Mouse (Mus musculus): Measurements from ENCODE around the gene Ptpn13.

The Ptpn13 gene

GRCm38 (mm10) chr5:103460903-103461302 lies 35.9 kb downstream of the Ptpn13 start:
- no peak for DNase-seq

- no peak for DNase-seq
Observed at GRCm38 (mm10) chr5:103463661-103464219, 38.7 kb downstream of the Ptpn13 start.

DNA sequence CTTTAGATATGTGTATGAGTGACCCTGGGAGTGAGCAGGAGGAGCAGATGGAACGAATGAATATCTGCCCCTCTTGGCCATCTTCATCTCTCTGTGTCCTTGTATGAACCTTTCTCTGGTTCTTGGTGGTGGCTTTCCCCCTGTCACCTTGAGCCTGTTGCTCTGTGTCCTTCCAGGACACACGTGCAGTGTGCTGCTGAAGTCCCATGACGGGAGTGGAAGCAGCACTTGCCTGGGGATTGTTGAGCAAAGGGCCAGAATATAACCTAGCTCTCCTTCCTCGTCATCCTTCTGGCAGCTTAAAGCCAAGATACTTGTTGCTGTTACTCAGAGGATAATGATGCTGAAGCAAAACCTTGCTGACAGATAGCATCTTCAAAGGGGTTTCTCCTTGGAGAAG lies 39.3 kb downstream of the Ptpn13 start:
- DNase-seq: no peak

DNA sequence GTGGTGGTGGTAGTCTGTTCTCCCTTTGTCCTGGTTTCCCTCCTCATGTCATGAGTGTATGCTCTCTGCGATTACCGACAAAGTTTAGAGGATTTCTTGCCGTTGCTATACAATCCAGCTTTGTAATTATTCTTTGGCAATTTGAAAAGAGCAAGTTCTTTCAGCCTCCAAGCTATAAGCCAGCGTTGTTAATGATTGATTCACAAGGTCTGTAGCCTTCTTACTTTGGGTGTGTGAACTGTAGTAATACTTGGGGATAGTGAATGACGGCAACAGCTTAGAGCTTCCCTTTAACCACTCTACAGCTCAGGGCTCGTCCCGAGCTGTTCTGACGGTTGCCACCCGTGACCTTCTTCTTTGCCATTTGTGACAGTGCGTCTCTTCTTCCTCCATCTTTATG lies 39.8 kb downstream of the Ptpn13 start:
- no peak for DNase-seq

DNA sequence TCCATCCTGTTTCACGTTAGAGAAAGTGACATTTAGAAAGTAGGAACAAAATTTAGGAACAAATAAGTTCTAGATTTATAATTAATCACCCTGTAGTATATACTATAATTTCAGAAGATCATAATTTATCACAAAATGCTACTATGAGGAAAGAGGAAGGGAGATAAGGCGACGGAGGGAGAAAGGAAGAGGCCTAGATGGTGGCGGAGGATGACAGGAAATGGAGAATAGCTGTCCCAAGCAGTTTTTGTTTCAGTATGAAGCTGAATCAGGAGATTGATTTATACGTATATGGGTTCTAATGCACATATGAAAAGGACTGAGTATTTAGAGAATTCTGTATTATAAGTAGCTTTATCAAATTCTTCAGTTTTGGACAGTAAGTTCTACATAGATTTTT lies 47.7 kb downstream of the Ptpn13 start:
- no peak for DNase-seq

DNA sequence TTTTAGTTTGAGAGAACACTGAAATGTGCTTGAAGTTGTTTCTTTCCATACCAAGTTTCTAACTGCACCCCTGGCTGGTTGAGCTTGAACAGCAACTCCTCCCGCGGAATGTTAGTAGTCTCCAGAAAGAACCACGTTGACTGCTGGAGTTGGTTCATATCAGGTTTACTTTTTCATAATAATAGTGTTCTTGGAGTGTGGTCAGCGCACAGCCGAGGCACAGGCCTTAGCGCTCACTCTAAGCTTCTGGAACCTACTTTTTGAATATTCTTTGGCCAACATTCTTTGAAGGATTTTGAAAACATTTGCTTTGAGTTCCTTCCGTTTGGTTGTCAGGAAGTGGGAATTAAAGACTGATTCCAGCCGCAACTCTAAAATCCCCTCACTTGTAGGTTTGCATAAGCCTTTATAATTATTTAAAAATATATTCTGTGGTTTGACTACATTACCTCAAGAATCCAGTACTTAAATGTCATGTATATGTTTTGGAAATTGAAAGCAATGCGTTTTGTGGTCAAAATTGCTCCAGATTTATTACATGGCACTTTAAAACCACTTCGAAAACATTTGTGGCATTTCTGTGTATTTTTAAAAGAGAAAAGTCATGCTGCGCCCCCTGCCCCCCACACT lies 48.6 kb downstream of the Ptpn13 start:
- DNase-seq: no peak

- DNase-seq: no peak
Observed at GRCm38 (mm10) chr5:103474259-103474658, 49.3 kb downstream of the Ptpn13 start.

- no peak for DNase-seq
Observed at GRCm38 (mm10) chr5:103475503-103475902, 50.5 kb downstream of the Ptpn13 start.

DNA sequence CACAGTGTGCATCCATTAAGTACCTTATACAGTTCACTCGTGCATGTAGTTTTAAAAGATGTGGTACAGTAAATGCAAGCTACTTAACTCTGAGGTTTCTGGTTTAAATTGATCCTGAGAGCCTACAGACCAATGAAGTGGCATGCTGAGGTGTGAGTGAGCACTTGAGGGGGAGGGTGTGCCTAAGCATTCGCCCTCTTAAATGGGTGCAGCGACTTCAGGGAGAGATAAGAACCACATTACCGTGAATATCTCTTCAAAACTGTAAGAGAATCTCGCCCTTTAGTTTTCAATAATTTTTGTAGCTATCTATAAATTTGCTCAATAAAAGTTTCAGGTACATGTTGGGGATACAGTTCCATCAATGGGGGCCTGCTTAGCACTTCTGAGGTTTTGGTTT lies 54.5 kb downstream of the Ptpn13 start:
- DNase-seq: no peak

DNA sequence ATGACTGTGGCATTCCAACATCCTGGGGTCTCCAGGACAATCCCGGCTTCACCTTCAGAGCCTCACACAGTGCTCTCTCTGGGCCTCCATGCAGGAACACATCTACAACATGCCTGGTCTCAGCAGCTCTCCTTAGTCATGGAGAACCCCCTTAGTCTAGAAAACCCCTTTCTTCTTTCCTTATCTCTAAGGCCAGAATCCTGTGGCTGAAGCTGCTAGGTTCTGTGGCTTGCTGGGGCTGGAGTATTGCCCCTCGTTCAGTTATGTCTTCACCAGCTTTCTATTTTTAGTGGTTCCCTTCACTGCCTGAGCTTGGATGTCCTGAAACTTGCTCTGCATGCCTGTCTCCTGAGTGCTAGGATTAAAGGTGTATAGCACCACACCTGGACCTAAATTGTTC lies 56.2 kb downstream of the Ptpn13 start:
- DNase-seq: no peak

DNA sequence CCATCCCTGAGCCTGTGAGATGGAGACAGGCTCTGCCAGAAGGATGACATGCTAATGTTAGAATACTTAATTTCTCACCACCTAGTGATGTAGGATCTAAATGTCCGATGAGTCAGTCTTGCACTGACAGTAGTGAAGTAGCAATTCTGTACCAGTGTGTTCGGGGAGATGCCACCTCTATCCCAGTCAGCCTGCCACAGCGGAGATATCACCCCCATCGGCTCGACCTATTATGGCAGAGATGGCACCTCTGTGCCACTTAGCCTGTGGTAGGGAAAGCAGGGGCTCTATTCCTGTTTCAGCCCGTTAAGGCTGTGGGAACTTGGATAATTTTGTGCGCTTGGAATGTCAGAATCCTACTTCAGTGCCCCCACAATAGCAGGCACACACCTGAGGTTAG lies 62.0 kb downstream of the Ptpn13 start:
- DNase-seq: no peak

GRCm38 (mm10) chr5:103490964-103491363 lies 66.0 kb downstream of the Ptpn13 start:
- DNase-seq: no peak

DNA sequence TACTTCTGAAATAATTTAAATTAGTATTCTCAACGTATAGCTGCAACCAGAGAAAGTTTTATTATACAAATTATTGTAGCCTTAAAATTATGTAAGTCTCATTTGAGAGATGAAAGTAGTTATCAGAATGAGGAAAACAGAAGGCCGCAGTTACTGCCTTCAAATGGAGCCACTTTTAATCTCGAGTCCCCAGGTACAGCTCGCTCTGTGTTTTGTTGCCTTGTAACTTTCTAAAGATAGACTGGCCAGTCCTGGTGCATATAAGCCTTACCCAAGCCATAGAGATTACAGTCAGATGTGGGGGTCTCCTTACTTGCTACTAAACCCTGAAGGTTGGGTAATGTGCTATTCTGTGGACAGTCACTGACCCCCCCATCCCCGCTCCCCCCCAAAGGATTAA lies 66.8 kb downstream of the Ptpn13 start:
- DNase-seq: no peak

- DNase-seq: no peak
Observed at GRCm38 (mm10) chr5:103497061-103497460, 72.1 kb downstream of the Ptpn13 start.

GRCm38 (mm10) chr5:103497480-103497879 lies 72.5 kb downstream of the Ptpn13 start:
- DNase-seq: no peak

DNA sequence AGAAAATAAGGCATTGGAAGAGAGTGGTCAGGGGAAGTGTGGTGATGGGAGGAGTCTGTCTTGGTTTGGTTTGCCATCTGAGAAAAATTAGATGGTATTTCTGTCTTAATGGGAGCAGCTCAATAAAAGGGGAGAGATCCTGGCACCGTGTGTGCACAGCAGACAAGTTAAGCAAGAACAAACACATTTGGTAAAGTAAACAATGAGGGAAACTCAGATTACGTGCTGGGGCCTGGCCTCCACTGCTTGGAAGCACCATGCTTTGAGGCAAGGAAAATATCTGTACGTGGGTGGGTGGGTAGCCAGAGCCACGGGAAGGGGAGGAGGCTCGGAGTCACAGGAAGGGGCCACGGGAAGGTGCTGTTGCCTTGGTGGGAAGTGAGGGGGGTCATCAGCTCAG lies 74.3 kb downstream of the Ptpn13 start:
- DNase-seq: no peak

- no peak for DNase-seq
Observed at GRCm38 (mm10) chr5:103501076-103501475, 76.1 kb downstream of the Ptpn13 start.

GRCm38 (mm10) chr5:103501839-103502238 lies 76.8 kb downstream of the Ptpn13 start:
- DNase-seq: no peak

DNA sequence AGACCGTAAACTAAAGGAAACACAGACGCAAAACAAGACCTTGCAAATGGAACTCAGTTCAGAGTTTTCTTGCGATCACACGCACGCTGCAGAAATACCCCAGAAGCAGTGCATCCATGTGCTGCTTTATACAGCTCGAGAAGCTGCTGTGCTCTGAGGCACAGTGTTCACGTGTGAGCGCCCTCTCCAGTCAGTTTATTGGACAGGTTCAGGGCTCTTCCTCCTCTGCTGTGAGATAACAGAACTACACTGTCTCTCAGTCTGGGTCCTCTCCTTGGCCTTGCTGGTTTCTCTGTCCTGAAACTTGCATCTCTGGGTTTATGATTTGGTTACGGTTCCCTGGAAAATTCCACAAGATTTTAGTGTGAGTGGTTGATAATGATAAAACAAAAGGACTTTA lies 88.2 kb downstream of the Ptpn13 start:
- DNase-seq: no peak

DNA sequence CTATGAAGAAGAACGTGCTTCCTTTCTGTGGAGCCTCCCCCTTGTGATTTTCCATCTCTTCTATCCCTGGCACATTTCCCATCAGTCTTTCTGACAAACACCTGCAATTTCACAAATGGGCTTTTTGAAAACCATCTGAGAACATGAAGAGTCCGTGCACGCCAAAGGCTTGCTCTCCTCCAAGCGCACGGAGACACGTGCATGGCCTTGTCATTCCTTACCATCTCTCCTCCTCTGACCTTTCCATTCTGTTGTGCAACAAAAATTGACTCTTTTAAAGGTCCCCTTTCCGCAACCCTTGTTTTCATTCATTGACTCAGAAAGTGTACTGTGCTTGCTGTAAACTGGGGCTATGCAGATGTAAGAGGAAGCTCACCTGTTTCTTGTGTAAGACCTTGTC lies 89.4 kb downstream of the Ptpn13 start:
- no peak for DNase-seq

DNA sequence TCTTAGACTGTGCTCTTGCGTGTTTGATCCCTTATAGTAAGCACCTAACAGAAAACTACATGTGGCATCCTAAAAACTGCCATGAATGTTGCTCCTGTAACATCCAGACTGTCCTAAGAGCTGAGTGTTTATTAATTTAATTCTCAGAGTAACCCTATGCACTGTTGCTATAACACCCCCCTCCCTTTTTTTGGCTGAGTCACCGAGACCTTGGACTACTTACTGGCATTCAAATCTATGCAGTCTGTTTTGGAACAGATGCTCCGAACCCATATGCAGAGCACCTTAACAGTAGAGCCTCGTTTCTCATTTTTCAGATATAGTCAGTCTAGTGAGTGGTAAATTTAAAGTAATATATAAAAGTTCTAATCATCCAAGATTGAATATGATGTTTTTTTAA lies 90.9 kb downstream of the Ptpn13 start:
- DNase-seq: no peak

GRCm38 (mm10) chr5:103516555-103516954 lies 91.6 kb downstream of the Ptpn13 start:
- no peak for DNase-seq

- DNase-seq: no peak
Observed at GRCm38 (mm10) chr5:103517641-103518040, 92.6 kb downstream of the Ptpn13 start.

- peak; percentile 56 to 71 for DNase-seq
Observed at GRCm38 (mm10) chr5:103518797-103519468, 93.9 kb downstream of the Ptpn13 start.

GRCm38 (mm10) chr5:103522371-103522770 lies 97.4 kb downstream of the Ptpn13 start:
- DNase-seq: no peak

Measured in lung, postnatal 4 days (tissue).